Mouse (Mus musculus) ovary, adult 10 weeks (tissue): Measurements from ENCODE around the gene Ugp2. TPM values are rescaled to one million over a fixed set of nuclear protein-coding genes. Genes with fewer than 3 reads are reported as not detected.

Experiments
- polyA plus RNA-seq: library from polyadenylated mRNA; stranded (reverse); fragments of 350-450 nt; fragmentation: Illumina TruSeq; extraction: RNeasy Lipid Tissue Mini Kit (QIAGEN cat#74804); gene quantifications from one replicate; pipeline ENCODE4 v1.2.3, GENCODE M21; 2014

Ugp2 gene
- polyA plus RNA-seq, result 399 TPM

GRCm38 (mm10) chr11:21371122-21371806, at the start of gene Ugp2:
Gene Ugp2, minus strand, starts transcription at chr11:21371201.

Other genes with a start within 250 kb of the Ugp2 start
- gene Vps54, start 131.9 kb downstream of the Ugp2 start, polyA plus RNA-seq, result 130 TPM
- 22.5 TPM for gene Wdpcp, start 201.0 kb upstream of the Ugp2 start, polyA plus RNA-seq
- 117 TPM for gene Mdh1, start 201.2 kb upstream of the Ugp2 start, polyA plus RNA-seq